In genomic region chr11:113807086-113807485, GRCm38 (mm10) we compare ENCODE assay signal across 9 mouse cellular contexts. TPM values are rescaled to one million over a fixed set of nuclear protein-coding genes. Genes with fewer than 3 reads are reported as not detected.
DNase-seq lines count a peak whose midpoint lies in the region; ATAC-seq and TF ChIP-seq lines count a peak whose summit lies in the region.
"Had no signal": no experiment of that assay in that cellular context is flagged by ENCODE, and none has a peak within 500 bp of the region (broad histone marks: within the 10 kb centered on the region; RNA-seq: fewer than 3 reads in every experiment).

No protein-coding gene starts in this region.

- H3K4me1 ChIP-seq in forebrain, embryonic 12.5 days = peaks cover 45% of the 10 kb centered on the region
- 0 out of 2 replicates have a peak, but pooled peaks cover 3% of the 10 kb centered on the region for H3K4me1 ChIP-seq in forebrain, postnatal 0 days (ENCODE audit: insufficient read depth)
- H3K4me1 ChIP-seq in kidney, postnatal 0 days (replicated peaks; ENCODE audit: insufficient read depth, low read length) = peaks cover 3% of the 10 kb centered on the region
- H3K4me1 ChIP-seq in forebrain, embryonic 13.5 days = peaks cover 36% of the 10 kb centered on the region

- WGBS in forebrain, embryonic 12.5 days = 39% methylated on average over 9 of the region's 9 CpGs
- 58% methylated on average over 9 of the region's 9 CpGs for WGBS in forebrain, postnatal 0 days
- WGBS in kidney, postnatal 0 days = 13% methylated on average over 9 of the region's 9 CpGs
- WGBS in forebrain, embryonic 13.5 days = 50% methylated on average over 9 of the region's 9 CpGs

- 0 out of 2 replicates have a peak overlapping the region, but pooled peaks have one; percentile 21 for H3K27ac ChIP-seq in forebrain, embryonic 12.5 days
- no peak overlapping the region for H3K27ac ChIP-seq in forebrain, postnatal 0 days (ENCODE audit: low read depth, low read length)
- H3K27ac ChIP-seq in kidney, postnatal 0 days = peak overlapping the region; percentile 81
- H3K27ac ChIP-seq in forebrain, embryonic 13.5 days = no peak overlapping the region

- H3K36me3 ChIP-seq in forebrain, embryonic 12.5 days (replicated peaks) = no peaks in the 10 kb centered on the region
- no peaks in the 10 kb centered on the region for H3K36me3 ChIP-seq in forebrain, postnatal 0 days (ENCODE audit: insufficient read depth)
- H3K36me3 ChIP-seq in kidney, postnatal 0 days (ENCODE audit: insufficient read depth, low read length) = no peaks in the 10 kb centered on the region
- no peaks in the 10 kb centered on the region for H3K36me3 ChIP-seq in forebrain, embryonic 13.5 days (ENCODE audit: poor library complexity, severe bottlenecking)
- H3K36me3 ChIP-seq: hindbrain, embryonic 15.5 days had no signal

- ATAC-seq in forebrain, embryonic 12.5 days (ENCODE audit: low FRiP score) = no peak
- no peak for ATAC-seq in forebrain, postnatal 0 days
- ATAC-seq in kidney, postnatal 0 days (replicated peaks; ENCODE audit: low FRiP score, low read depth) = peak; percentile 79
- no peak for ATAC-seq in CD4-positive, CD25-positive, alpha-beta regulatory T cell, adult 4 months
- no peak for ATAC-seq in forebrain, embryonic 13.5 days

- 0 out of 2 replicates have a peak, but pooled peaks cover 3% of the 10 kb centered on the region for H3K27me3 ChIP-seq in forebrain, embryonic 12.5 days
- H3K27me3 ChIP-seq in forebrain, postnatal 0 days (ENCODE audit: insufficient read depth, low read length) = no peaks in the 10 kb centered on the region
- no peaks in the 10 kb centered on the region for H3K27me3 ChIP-seq in kidney, postnatal 0 days (ENCODE audit: insufficient read depth, low read length)
- H3K27me3 ChIP-seq in forebrain, embryonic 13.5 days = no peaks in the 10 kb centered on the region
- H3K27me3 ChIP-seq: hindbrain, embryonic 15.5 days had no signal

- no peak overlapping the region for H3K4me3 ChIP-seq in forebrain, embryonic 12.5 days (replicated peaks)
- no peak overlapping the region for H3K4me3 ChIP-seq in forebrain, postnatal 0 days (ENCODE audit: low read depth, low read length)
- no peak overlapping the region for H3K4me3 ChIP-seq in kidney, postnatal 0 days (replicated peaks; ENCODE audit: low read depth, low read length)
- no peak overlapping the region for H3K4me3 ChIP-seq in forebrain, embryonic 13.5 days
- H3K4me3 ChIP-seq: hindbrain, embryonic 15.5 days had no signal

- H3K9me3 ChIP-seq in forebrain, embryonic 12.5 days = no peaks in the 10 kb centered on the region
- H3K9me3 ChIP-seq in forebrain, postnatal 0 days (ENCODE audit: low read length) = no peaks in the 10 kb centered on the region
- no peaks in the 10 kb centered on the region for H3K9me3 ChIP-seq in kidney, postnatal 0 days (replicated peaks; ENCODE audit: low read length)
- no peaks in the 10 kb centered on the region for H3K9me3 ChIP-seq in forebrain, embryonic 13.5 days (replicated peaks)
- H3K9me3 ChIP-seq: hindbrain, embryonic 15.5 days had no signal

- no peak for TF ChIP-seq CTCF in forebrain, postnatal 0 days (IDR thresholded peaks at IDR 0.05; ENCODE audit: low read depth)
- no peak for TF ChIP-seq CTCF in kidney, postnatal 0 days (IDR thresholded peaks at IDR 0.05; ENCODE audit: low read depth)

- no peak overlapping the region for H3K4me2 ChIP-seq in forebrain, embryonic 12.5 days
- no peak overlapping the region for H3K4me2 ChIP-seq in forebrain, postnatal 0 days (ENCODE audit: low read depth)
- no peak overlapping the region for H3K4me2 ChIP-seq in kidney, postnatal 0 days (ENCODE audit: low read length)
- no peak overlapping the region for H3K4me2 ChIP-seq in forebrain, embryonic 13.5 days
- H3K4me2 ChIP-seq: hindbrain, embryonic 15.5 days had no signal

- DNase-seq in forebrain, postnatal 0 days = no peak
- DNase-seq in heart, adult 8-10 months (ENCODE audit: low spot score) = peak; percentile 88
- peak; percentile 88 for DNase-seq in kidney, postnatal 0 days (ENCODE audit: low spot score)
- DNase-seq in lung, postnatal 36 days = peak; percentile 91
- DNase-seq in left cerebral cortex, adult 11 months (ENCODE audit: low spot score) = no peak

- H3K9ac ChIP-seq in forebrain, embryonic 12.5 days = no peak overlapping the region
- no peak overlapping the region for H3K9ac ChIP-seq in forebrain, postnatal 0 days
- H3K9ac ChIP-seq in kidney, postnatal 0 days (ENCODE audit: low read depth, low read length) = no peak overlapping the region
- H3K9ac ChIP-seq in forebrain, embryonic 13.5 days = no peak overlapping the region
- H3K9ac ChIP-seq: hindbrain, embryonic 15.5 days had no signal

RNA-seq across cellular contexts. Expression of gene Cdc42ep4, which starts 55.4 kb away (rescaled TPM):
- polyA plus RNA-seq in forebrain, embryonic 12.5 days (2016; fragmentation: Nextera tagmentation; extraction: Ambion mirVana) = 109 and 113 TPM in 2 replicates
- 86.6 and 102 TPM in 2 replicates for total RNA-seq in forebrain, postnatal 0 days (2014; rRNA removed)
- polyA plus RNA-seq in forebrain, postnatal 0 days (2015; fragmentation: Nextera tagmentation; extraction: Ambion mirVana) = 75.4 and 81.0 TPM in 2 replicates
- total RNA-seq in heart, adult 8-10 months (2022) = 10 to 100 TPM in 3 of 4 experiments, 1 to 10 TPM in 1; 9.7 to 16.5 (median 14.7) TPM
- polyA plus RNA-seq in kidney, postnatal 0 days (2015; fragmentation: Nextera tagmentation; extraction: Ambion mirVana) = 48.5 and 52.3 TPM in 2 replicates
- polyA plus RNA-seq in CD4-positive, CD25-positive, alpha-beta regulatory T cell, adult 4 months (2017; shearing (Covaris generic)) = 1 to 10 TPM; 2.1 to 2.3 TPM
- 89.8 and 98.0 TPM in 2 replicates for polyA plus RNA-seq in forebrain, embryonic 13.5 days (2015; fragmentation: Nextera tagmentation; extraction: Ambion mirVana)

Comparison
In these comparisons a context has a peak if more than half of its experiments do, and no peak if none do; other contexts are left out.
1. H3K27ac ChIP-seq: peak in forebrain, embryonic 12.5 days (single experiment) and kidney, postnatal 0 days (single experiment); none in forebrain, postnatal 0 days (single experiment) and forebrain, embryonic 13.5 days (single experiment).
2. DNase-seq: peak in heart, adult 8-10 months (single experiment), kidney, postnatal 0 days (single experiment) and lung, postnatal 36 days (single experiment); none in forebrain, postnatal 0 days (single experiment) and left cerebral cortex, adult 11 months (single experiment).
3. RNA of gene Cdc42ep4, which starts 55.4 kb away (polyA plus RNA-seq): 109 to 113 TPM in forebrain, embryonic 12.5 days, 89.8 to 98.0 TPM in forebrain, embryonic 13.5 days, 75.4 to 81.0 TPM in forebrain, postnatal 0 days and 48.5 to 52.3 TPM in kidney, postnatal 0 days; 2.1 to 2.3 TPM in CD4-positive, CD25-positive, alpha-beta regulatory T cell, adult 4 months; every median in the first group is over 10 times any median in the second.